Comparison of ENCODE assay signal across 8 mouse cellular contexts in the genomic region with DNA sequence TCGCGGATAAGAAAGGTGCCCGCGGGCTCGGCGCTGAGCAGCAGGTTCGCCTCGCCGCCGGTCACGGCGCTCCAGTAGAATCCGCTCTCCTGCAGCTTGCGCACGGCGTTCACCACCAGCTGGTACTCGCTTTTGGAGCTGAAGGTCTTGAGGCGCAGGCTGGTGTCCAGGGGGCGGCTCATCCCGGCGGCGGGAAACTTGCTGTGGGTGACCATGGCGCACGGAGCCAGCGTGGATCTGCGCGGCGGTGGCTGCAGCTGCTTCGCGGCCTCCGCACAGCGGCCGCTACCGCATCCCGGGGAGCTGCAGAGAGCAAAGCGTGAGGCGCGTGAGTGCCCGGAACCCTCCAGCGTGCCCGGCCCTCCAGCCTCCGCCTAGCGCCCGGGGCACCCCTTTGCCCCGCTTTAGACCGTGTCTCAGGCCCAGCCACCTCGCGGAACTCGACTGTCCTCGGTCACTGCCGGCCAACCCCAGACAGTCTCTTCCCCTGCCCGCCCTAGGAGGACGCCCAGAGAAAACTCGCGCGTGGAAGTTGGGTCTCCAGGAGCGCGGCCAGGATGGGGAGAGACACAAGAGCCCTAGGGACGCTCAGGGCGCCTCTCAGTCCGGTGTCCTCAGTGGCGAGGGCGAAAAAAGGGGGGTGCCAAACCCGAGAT. TPM values are rescaled to one million over a fixed set of nuclear protein-coding genes. Genes with fewer than 3 reads are reported as not detected.
DNase-seq lines count a peak whose midpoint lies in the region; ATAC-seq lines count a peak whose summit lies in the region.

No protein-coding gene starts in this region.

- peak overlapping the region; percentile 73 for H3K4me3 ChIP-seq in heart, embryonic 15.5 days
- H3K4me3 ChIP-seq in limb, embryonic 13.5 days: peak overlapping the region; percentile 79

- no peak for ATAC-seq in CD4-positive, CD25-positive, alpha-beta regulatory T cell, adult 4 months
- peak; percentile 0; the same call in 1 of the 2 replicates for ATAC-seq in heart, embryonic 15.5 days (replicated peaks; ENCODE audit: insufficient number of reproducible peaks, insufficient read depth, low FRiP score, low read depth)
- ATAC-seq in limb, embryonic 13.5 days (ENCODE audit: low FRiP score, low read depth): no peak
- no peak for ATAC-seq in activated CD4-positive, CD25-positive, alpha-beta regulatory T cell, adult 4 months

- peak overlapping the region; percentile 79 for H3K9ac ChIP-seq in heart, embryonic 15.5 days
- peak overlapping the region; percentile 91 for H3K9ac ChIP-seq in limb, embryonic 13.5 days

- no peaks in the 10 kb centered on the region for H3K36me3 ChIP-seq in heart, embryonic 15.5 days
- H3K36me3 ChIP-seq in limb, embryonic 13.5 days: peaks cover 14% of the 10 kb centered on the region

- no peaks in the 10 kb centered on the region for H3K9me3 ChIP-seq in heart, embryonic 15.5 days (replicated peaks)
- H3K9me3 ChIP-seq in limb, embryonic 13.5 days: no peaks in the 10 kb centered on the region

- peak overlapping the region; percentile 92 for H3K27ac ChIP-seq in heart, embryonic 15.5 days
- peak overlapping the region; percentile 98 for H3K27ac ChIP-seq in limb, embryonic 13.5 days

- peaks cover 61% of the 10 kb centered on the region for H3K4me1 ChIP-seq in heart, embryonic 15.5 days (replicated peaks)
- peaks cover 53% of the 10 kb centered on the region for H3K4me1 ChIP-seq in limb, embryonic 13.5 days

- DNase-seq in CD4-positive, CD25-positive, alpha-beta regulatory T cell, adult 2 months (ENCODE audit: low read depth, low spot score): peak; percentile 66
- peak; percentile 43 for DNase-seq in right cerebral cortex, adult 18-20 months
- no peak for DNase-seq in right cerebral cortex, postnatal 36 days (ENCODE audit: low spot score in 2 of 2)
- DNase-seq in neural tube, embryonic 10.5 days (ENCODE audit: extremely low spot score, low spot score): peak; percentile 69

- H3K4me2 ChIP-seq in heart, embryonic 15.5 days: peak overlapping the region; percentile 95
- peak overlapping the region; percentile 99 for H3K4me2 ChIP-seq in limb, embryonic 13.5 days (replicated peaks)

- under 1% methylated on average over 64 of the region's 64 CpGs for WGBS in heart, embryonic 15.5 days
- WGBS in limb, embryonic 13.5 days: under 1% methylated on average over 64 of the region's 64 CpGs

- H3K27me3 ChIP-seq in heart, embryonic 15.5 days: peaks cover 26% of the 10 kb centered on the region
- peaks cover 19% of the 10 kb centered on the region for H3K27me3 ChIP-seq in limb, embryonic 13.5 days

RNA-seq across cellular contexts. Expression of gene Socs3, which starts 1.7 kb away (rescaled TPM):
- polyA plus RNA-seq in CD4-positive, CD25-positive, alpha-beta regulatory T cell, adult 4 months (2017; shearing (Covaris generic)): 10 to 100 TPM; 34.4 to 35.5 TPM
- 6.7 and 10.9 TPM in 2 replicates for polyA plus RNA-seq in heart, embryonic 15.5 days (2015; fragmentation: Nextera tagmentation; extraction: Ambion mirVana)
- 15.6 and 15.8 TPM in 2 replicates for polyA plus RNA-seq in limb, embryonic 13.5 days (2015; fragmentation: Nextera tagmentation; extraction: Ambion mirVana)
- 10 to 100 TPM; 42.5 to 43.1 TPM for polyA plus RNA-seq in activated CD4-positive, CD25-positive, alpha-beta regulatory T cell, adult 4 months (2017; shearing (Covaris generic))

RNA-seq across cellular contexts. Expression of gene Pgs1, which starts 17.9 kb away (rescaled TPM):
- polyA plus RNA-seq in CD4-positive, CD25-positive, alpha-beta regulatory T cell, adult 4 months (2017; shearing (Covaris generic)): 10 to 100 TPM; 34.3 to 38.8 TPM
- polyA plus RNA-seq in heart, embryonic 15.5 days (2015; fragmentation: Nextera tagmentation; extraction: Ambion mirVana): 21.9 and 26.8 TPM in 2 replicates
- 34.4 and 35.7 TPM in 2 replicates for polyA plus RNA-seq in limb, embryonic 13.5 days (2015; fragmentation: Nextera tagmentation; extraction: Ambion mirVana)
- polyA plus RNA-seq in activated CD4-positive, CD25-positive, alpha-beta regulatory T cell, adult 4 months (2017; shearing (Covaris generic)): 10 to 100 TPM; 34.6 to 38.3 TPM

Comparison
In these comparisons a context has a peak if more than half of its experiments do, and no peak if none do; other contexts are left out.
1. DNase-seq: peak in CD4-positive, CD25-positive, alpha-beta regulatory T cell, adult 2 months (single experiment), right cerebral cortex, adult 18-20 months (single experiment) and neural tube, embryonic 10.5 days (single experiment); none in right cerebral cortex, postnatal 36 days (0 of 2).